Mouse (Mus musculus): ENCODE data around the gene Hnrnpf. TPM values are rescaled to one million over a fixed set of nuclear protein-coding genes. Genes with fewer than 3 reads are reported as not detected.
A peak's percentile ranks its signal among the peaks of the same experiment; 100 is the strongest.
"Not testable (repeated sequence)": the region's sequence is repeated elsewhere in the genome, so short reads cannot be mapped to it uniquely, and the experiment has no call there.

Gene Hnrnpf
- total RNA-seq, 1 experiment = 669 TPM

DNA sequence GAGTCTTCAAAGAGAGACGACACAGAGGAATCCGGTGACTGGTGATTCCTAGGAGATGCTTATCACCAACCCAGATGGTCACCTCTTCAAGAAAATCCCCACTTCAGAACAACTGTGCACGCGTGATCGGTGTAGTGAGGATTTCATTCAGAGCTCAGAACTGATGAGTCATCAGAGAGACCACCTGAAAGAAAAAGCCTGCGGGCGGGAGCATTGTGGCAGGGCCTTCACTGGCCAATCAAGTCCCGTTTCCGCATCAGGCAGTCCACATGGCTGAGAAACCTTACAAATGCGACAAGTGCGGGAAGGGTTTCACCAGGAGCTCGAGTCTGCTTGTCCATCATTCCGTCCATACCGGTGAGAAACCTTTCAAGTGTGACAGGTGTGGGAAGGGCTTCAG is 29.1 kb upstream of the Hnrnpf start:
- no peak for DNase-seq (ENCODE audit: low read depth, low spot score)
- no peaks in the 10 kb centered on the region for H3K36me3 ChIP-seq (ENCODE audit: control insufficient read depth, insufficient read depth, low read length, poor library complexity, severe bottlenecking)
- H3K9ac ChIP-seq (ENCODE audit: insufficient read depth, low read depth, low read length, poor library complexity, severe bottlenecking) = peak overlapping the region; percentile 79
- peak; percentile 91 for TF ChIP-seq MAFK (IDR thresholded peaks at IDR 0.05; ENCODE audit: insufficient read depth, low read depth, low read length)
- no peak for TF ChIP-seq ZNF384 (IDR thresholded peaks at IDR 0.05; ENCODE audit: low read depth, low read length)
- no peak overlapping the region for H3K27ac ChIP-seq (ENCODE audit: insufficient read depth, low read depth, low read length, poor library complexity, severe bottlenecking)
- H3K9me3 ChIP-seq (ENCODE audit: control insufficient read depth, insufficient read depth, low read depth, low read length) = no peaks in the 10 kb centered on the region
- peaks cover 0 to 3% of the 10 kb centered on the region in 2 experiments; a peak in 1 of 4 replicates for H3K4me1 ChIP-seq (ENCODE audit: control insufficient read depth in 2 of 2, insufficient read depth in 2 of 2, low read length in 2 of 2, poor library complexity in 1 of 2)
- in situ Hi-C loops (cut with MboI; ENCODE audit: low sequenced_read_pairs in 2 of 2, unreplicated experiment in 2 of 2) = no loop called here
- peak overlapping the region; percentile 53 to 58 for H3K4me3 ChIP-seq (ENCODE audit: insufficient read depth in 1 of 2, low read depth in 1 of 2, low read length in 2 of 2, poor library complexity in 1 of 2, severe bottlenecking in 1 of 2)

DNA sequence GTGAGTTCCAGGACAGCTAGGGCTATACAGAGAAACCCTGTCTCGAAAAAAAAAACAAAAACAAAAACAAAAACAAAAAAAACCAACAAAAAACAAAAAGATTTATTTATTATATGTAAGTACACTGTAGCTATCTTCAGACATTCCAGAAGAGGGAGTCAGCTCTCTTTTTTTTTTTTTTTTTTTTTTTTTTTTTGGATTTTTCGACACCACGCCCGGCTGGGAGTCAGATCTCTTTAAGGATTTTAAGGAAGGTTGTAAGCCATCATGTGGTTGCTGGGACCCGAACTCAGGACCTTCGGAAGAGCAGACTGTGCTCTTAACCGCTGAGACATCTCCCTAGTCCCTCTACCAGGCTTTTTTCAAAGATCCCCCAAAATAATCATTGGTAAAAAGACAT is 26.7 kb upstream of the Hnrnpf start:
- in situ Hi-C loops (cut with MboI; ENCODE audit: low sequenced_read_pairs in 2 of 2, unreplicated experiment in 2 of 2); H3K36me3 ChIP-seq (ENCODE audit: control insufficient read depth, insufficient read depth, low read length, poor library complexity, severe bottlenecking); H3K9ac ChIP-seq (ENCODE audit: insufficient read depth, low read depth, low read length, poor library complexity, severe bottlenecking); DNase-seq (ENCODE audit: low read depth, low spot score); H3K27ac ChIP-seq (ENCODE audit: insufficient read depth, low read depth, low read length, poor library complexity, severe bottlenecking); H3K4me3 ChIP-seq (ENCODE audit: insufficient read depth in 1 of 2, low read depth in 1 of 2, low read length in 2 of 2, poor library complexity in 1 of 2, severe bottlenecking in 1 of 2); H3K9me3 ChIP-seq (ENCODE audit: control insufficient read depth, insufficient read depth, low read depth, low read length); H3K4me1 ChIP-seq (ENCODE audit: control insufficient read depth in 2 of 2, insufficient read depth in 2 of 2, low read length in 2 of 2, poor library complexity in 1 of 2): not testable (repeated sequence)
- TF ChIP-seq ZNF384 (IDR thresholded peaks at IDR 0.05; ENCODE audit: low read depth, low read length) = peak; percentile 78

DNA sequence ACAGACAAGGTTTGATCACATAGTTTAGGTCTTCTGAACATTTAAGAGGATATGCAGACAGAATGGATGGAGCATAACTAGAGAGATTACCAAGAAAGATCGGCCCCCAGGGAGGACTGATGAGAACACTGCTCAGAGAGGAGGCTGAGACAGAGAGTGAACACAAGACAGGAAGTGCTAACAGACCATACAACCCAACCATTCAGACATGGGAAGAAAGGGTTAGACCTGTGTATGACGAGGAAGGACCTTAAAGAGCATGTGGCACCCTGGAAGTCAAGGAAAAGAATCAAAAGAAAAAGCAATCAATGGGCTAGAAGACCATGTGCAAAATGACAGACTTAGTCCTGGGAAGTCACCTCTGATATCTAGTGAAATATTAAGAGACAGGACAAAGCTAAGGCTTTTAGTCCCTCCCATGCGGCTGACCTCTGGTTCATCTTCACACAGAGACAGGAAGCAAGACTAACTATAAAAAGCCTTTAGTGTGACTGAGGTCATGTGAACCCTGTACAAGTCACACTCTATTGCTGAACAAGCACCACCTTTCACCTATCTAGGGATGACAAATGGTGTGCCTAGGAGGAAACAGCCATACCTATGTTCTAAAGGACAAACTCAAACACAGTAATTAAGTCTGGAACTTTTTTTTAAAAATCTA is 25.4 kb upstream of the Hnrnpf start:
- Histone ChIP-seq H3K4me3 (ENCODE audit: insufficient read depth in 1 of 2, low read depth in 1 of 2, low read length in 2 of 2, poor library complexity in 1 of 2, severe bottlenecking in 1 of 2) (no peak overlapping the region), H3K4me1 (ENCODE audit: control insufficient read depth in 2 of 2, insufficient read depth in 2 of 2, low read length in 2 of 2, poor library complexity in 1 of 2) (peaks cover 0 to 3% of the 10 kb centered on the region in 2 experiments; a peak in 1 of 4 replicates), H3K9me3 (ENCODE audit: control insufficient read depth, insufficient read depth, low read depth, low read length) (no peaks in the 10 kb centered on the region), H3K9ac (ENCODE audit: insufficient read depth, low read depth, low read length, poor library complexity, severe bottlenecking) (no peak overlapping the region), H3K27ac (ENCODE audit: insufficient read depth, low read depth, low read length, poor library complexity, severe bottlenecking) (no peak overlapping the region), H3K36me3 (ENCODE audit: control insufficient read depth, insufficient read depth, low read length, poor library complexity, severe bottlenecking) (no peaks in the 10 kb centered on the region)
- in situ Hi-C loops (cut with MboI; ENCODE audit: low sequenced_read_pairs in 2 of 2, unreplicated experiment in 2 of 2) = no loop called here
- DNase-seq (ENCODE audit: low read depth, low spot score) = no peak
- TF ChIP-seq ZC3H11A (IDR thresholded peaks at IDR 0.05; ENCODE audit: borderline replicate concordance, low read depth, low read length) = no peak
- no peak for TF ChIP-seq ZNF384 (IDR thresholded peaks at IDR 0.05; ENCODE audit: low read depth, low read length)
- no peak for TF ChIP-seq MAFK (IDR thresholded peaks at IDR 0.05; ENCODE audit: insufficient read depth, low read depth, low read length)
- no peak for TF ChIP-seq CHD2 (IDR thresholded peaks at IDR 0.05; ENCODE audit: low read depth, low read length)
- no peak for TF ChIP-seq HCFC1 (IDR thresholded peaks at IDR 0.05; ENCODE audit: borderline replicate concordance, insufficient read depth, low read length)

DNA sequence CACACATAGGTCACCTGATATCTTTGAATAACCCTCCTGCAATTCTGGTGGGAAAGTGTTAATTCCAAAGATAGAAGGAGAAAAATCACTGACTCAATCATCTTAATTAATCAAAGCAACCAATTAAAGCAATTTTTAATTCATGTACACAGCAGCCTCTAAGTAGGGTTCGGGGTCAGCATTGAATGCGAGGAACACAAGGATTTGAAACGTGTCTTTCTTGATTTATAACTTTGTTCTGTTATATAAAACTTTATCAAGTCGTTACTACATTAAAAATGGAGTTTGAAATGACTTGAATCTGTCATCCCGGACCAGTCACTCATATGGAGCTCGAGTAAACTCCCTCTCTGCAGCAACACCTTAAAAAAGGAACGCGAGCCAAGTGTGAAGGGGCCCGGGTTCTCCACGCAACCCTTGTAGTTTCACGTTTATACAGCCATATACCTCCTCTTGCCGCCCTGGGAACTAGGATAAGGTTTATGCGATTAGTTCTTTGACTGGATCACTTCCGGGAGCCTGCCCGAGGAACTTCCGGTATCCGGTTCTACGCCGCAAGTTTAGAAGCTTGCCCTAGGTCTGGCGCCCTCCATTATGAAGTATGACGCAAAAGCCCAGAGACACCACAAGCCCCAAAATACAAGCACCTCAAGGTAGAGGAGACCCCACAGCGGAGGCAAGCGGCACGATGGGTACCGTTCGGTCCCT is 21.3 kb upstream of the Hnrnpf start:
- H3K36me3 ChIP-seq (ENCODE audit: control insufficient read depth, insufficient read depth, low read length, poor library complexity, severe bottlenecking) = no peaks in the 10 kb centered on the region
- no peak for TF ChIP-seq MAFK (IDR thresholded peaks at IDR 0.05; ENCODE audit: insufficient read depth, low read depth, low read length)
- no peak for TF ChIP-seq HCFC1 (IDR thresholded peaks at IDR 0.05; ENCODE audit: borderline replicate concordance, insufficient read depth, low read length)
- TF ChIP-seq ZNF384 (IDR thresholded peaks at IDR 0.05; ENCODE audit: low read depth, low read length) = no peak
- TF ChIP-seq ZC3H11A (IDR thresholded peaks at IDR 0.05; ENCODE audit: borderline replicate concordance, low read depth, low read length) = no peak
- no peak for TF ChIP-seq CHD2 (IDR thresholded peaks at IDR 0.05; ENCODE audit: low read depth, low read length)
- in situ Hi-C loops (cut with MboI; ENCODE audit: low sequenced_read_pairs in 2 of 2, unreplicated experiment in 2 of 2) = no loop called here
- DNase-seq (ENCODE audit: low read depth, low spot score) = peak; percentile 75
- peak overlapping the region; percentile 99 for H3K27ac ChIP-seq (ENCODE audit: insufficient read depth, low read depth, low read length, poor library complexity, severe bottlenecking)
- H3K4me1 ChIP-seq (ENCODE audit: control insufficient read depth in 2 of 2, insufficient read depth in 2 of 2, low read length in 2 of 2, poor library complexity in 1 of 2) = peaks cover 4 to 5% of the 10 kb centered on the region in 2 experiments
- peak overlapping the region; percentile 79 to 83 for H3K4me3 ChIP-seq (ENCODE audit: insufficient read depth in 1 of 2, low read depth in 1 of 2, low read length in 2 of 2, poor library complexity in 1 of 2, severe bottlenecking in 1 of 2)
- H3K9ac ChIP-seq (ENCODE audit: insufficient read depth, low read depth, low read length, poor library complexity, severe bottlenecking) = peak overlapping the region; percentile 99
- H3K9me3 ChIP-seq (ENCODE audit: control insufficient read depth, insufficient read depth, low read depth, low read length) = no peaks in the 10 kb centered on the region

All from ES-E14 (cell line).